Mouse (Mus musculus) myocyte (in vitro differentiated cells): ENCODE data around the gene Commd9.

Source experiments
- MAX ChIP-seq: IDR thresholded peaks from one replicate; pipeline ENCODE4 v1.6.1; 2011; ENCODE audit warnings: low read depth, mild to moderate bottlenecking, control low read depth
- POLR2A ChIP-seq: IDR thresholded peaks from one replicate; pipeline ENCODE4 v1.6.1; 2011; ENCODE audit warnings: low read depth, mild to moderate bottlenecking, control low read depth, moderate library complexity; ENCODE audit not compliant: insufficient read length
- POLR2AphosphoS2 ChIP-seq: IDR thresholded peaks from one replicate; pipeline ENCODE4 v1.6.1; 2011; ENCODE audit warnings: low read depth, control low read depth; ENCODE audit not compliant: insufficient read length
- TCF12 ChIP-seq: IDR thresholded peaks from one replicate; pipeline ENCODE4 v1.6.1; 2011; ENCODE audit warnings: mild to moderate bottlenecking, control low read depth; ENCODE audit not compliant: poor library complexity, insufficient read depth, severe bottlenecking

DNA sequence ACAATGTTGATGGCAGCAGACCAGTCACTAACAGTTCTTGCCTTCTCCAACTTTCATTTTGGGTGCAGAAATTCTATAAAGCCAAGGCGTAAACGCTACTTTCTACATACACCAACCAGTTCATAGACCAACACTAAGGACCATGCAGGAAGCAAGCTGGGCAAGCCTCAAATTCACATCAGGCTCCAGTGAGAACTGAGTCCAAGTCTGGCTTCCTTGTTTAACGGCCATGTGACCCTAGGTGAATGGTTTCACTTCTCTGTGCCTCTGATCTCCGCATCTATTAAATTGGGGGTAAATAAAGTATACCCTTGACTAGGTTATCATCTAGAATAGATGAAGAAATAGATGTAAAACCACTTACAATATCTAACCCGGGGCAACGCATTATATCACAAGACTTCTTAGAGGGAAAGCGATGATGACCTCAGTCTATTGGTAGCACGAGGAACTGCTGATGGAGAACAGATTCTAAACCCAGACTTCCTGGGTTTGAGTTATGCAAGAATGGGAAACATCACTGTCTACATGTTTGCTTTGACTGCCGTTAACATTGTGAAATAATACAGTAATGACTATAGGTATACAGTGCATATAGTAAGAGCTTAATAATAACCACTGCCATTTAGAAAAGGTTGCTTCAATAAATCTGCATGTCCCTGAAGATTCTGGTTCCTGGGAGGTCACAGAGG, 4.4 kb upstream of the Commd9 start:
- TF ChIP-seq MAX (no peak), POLR2A (no peak), TCF12 (no peak), POLR2AphosphoS2 (no peak)
